Mouse (Mus musculus): ENCODE results near the gene Itpkb.

The Itpkb gene

DNA sequence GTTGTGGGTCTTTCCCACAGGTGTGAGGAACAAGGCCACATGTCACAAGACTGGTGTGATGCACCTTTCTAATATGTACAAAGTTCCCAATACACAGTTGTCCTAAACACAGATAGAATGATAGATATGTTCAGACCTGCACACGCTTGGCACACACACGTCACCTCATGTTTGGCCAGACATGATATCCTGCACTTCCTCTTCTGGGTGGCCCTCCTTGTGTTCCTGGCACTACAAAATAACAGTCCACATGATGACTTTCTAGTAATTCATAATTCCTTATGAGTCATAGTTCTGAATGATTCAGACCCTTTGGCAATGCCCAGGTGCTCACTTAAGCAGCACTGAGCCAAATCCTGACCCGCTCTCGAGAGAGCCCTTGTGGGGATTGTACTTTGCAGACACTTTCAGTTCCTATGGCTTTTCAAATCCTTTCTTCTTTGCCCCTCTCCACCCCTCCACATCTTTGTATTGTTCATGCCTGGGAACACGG lies 132.7 kb downstream of the Itpkb start:
- DNase-seq (ENCODE audit: low read depth, low spot score), result no peak

DNA sequence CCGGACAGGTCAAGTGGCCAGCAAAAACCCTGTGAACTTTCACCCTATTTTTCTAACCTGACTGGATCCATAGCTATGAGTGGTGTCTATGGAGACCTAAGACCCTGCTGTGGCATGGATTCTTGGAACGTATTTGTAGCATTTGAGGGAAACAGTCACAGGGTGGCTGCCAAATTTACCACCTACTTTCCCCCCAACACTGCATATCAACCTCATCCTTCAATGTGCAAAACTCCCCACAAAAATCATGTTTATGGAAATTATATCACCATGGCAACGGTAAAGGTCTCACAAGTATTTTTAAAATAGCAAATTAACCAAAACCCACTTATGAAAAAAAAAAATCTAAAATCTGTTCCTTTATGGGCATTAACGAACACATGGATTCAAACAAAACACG lies 134.1 kb downstream of the Itpkb start:
- peak; percentile 76 for DNase-seq (ENCODE audit: low read depth, low spot score)

DNA sequence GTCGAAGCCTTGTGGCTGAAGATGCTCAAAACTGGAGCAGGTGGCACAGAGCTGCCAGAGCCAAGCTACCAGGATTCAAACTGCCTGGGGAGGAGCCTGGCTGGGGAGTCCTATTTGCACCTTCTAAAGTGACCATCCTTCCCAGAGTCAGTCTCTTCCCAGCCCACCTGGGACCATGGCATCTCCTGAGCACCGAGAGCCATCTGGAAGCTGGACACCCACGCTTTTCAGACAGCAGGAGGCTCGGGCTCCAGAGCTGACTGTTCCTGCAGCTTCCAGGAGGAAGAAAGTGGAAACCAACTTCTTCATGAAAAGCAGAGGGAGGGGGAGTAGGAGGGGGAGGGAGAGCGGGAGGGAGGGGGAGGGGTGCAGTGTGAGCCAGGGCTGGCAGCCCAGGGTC lies 135.3 kb downstream of the Itpkb start:
- DNase-seq (ENCODE audit: low read depth, low spot score), result peak; percentile 84

DNA sequence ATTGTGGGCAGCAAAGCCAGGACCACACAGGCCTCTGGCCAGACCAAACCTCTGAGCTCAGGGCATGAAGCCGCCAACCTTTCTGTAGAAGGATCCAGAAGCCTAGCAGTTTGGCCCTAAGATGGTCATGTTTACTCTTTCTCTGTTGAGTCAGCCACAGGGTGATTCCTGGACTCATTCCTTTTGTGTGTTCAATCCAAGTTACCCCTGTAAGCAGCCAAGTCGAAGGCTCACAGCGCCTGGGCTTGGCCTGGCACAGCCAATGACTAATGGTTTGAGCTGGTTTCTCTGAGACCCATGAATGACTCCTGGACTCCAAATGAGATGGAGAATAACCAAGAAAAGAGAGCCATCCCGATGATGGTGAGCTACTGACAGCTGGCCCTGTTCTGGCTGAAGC lies 137.7 kb downstream of the Itpkb start:
- DNase-seq (ENCODE audit: low read depth, low spot score), result no peak

DNA sequence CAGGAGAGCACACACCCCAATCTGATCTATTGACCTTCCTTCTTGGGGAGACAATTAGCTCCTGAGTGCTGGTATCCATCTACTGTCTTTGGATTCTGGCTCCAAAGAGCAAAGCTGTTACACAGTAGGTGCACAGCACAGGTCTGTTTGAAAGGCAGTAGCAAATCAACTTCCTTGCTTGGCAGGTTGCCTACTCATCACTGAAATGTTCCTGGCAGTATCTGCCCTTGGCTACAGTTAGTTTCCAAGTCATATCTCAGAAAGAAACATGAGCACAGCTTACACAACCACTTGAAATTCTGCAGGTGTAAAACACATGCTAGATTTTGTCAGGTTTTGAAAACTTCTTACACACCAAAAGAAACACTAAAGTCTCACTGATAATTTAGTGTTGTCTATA lies 143.3 kb downstream of the Itpkb start:
- peak; percentile 40 for DNase-seq (ENCODE audit: low read depth, low spot score)

All from brain, adult 2 months (tissue).